Mouse (Mus musculus): Measurements from ENCODE around the gene Fgf7. TPM values are rescaled to one million over a fixed set of nuclear protein-coding genes. Genes with fewer than 3 reads are reported as not detected.

The Fgf7 gene
- total and polyA plus RNA-seq, 2 experiments from 2014 or later, result 0.41 to 3.3 TPM

DNA sequence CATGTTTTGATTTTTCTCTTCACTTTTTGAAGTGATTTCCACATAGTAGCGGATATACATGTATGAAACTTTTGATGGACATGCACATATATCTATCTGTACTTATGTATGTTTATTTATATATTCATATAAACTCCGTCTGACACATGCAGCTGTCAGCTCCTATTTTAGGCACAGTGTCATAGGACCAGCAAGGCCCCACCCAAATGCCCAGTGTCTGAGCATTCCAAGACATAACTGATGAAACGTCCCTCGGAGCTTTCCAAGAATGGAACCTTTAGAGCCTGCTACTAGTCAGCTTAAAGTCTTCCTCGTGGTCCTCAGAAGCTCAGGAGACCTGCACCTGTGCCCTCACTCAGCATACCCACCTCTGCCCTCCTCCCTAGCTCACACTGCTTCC is 19.2 kb downstream of the Fgf7 start:
- Histone ChIP-seq H3K27me3 (ENCODE audit: insufficient read depth, low read length) (no peaks in the 10 kb centered on the region), H3K36me3 (ENCODE audit: insufficient read depth, low read length) (no peaks in the 10 kb centered on the region), H3K4me3 (ENCODE audit: low read depth, low read length) (no peak overlapping the region), H3K4me2 (ENCODE audit: low read depth, low read length, poor library complexity, severe bottlenecking) (no peak overlapping the region), H3K9me3 (ENCODE audit: low read length) (no peaks in the 10 kb centered on the region), H3K27ac (ENCODE audit: low read depth, low read length) (no peak overlapping the region), H3K9ac (replicated peaks; ENCODE audit: low read length, poor library complexity, severe bottlenecking) (no peak overlapping the region), H3K4me1 (ENCODE audit: insufficient read depth, low read length) (no peaks in the 10 kb centered on the region)
- TF ChIP-seq CTCF (IDR thresholded peaks at IDR 0.05), result no peak
- DNase-seq (ENCODE audit: low spot score), result no peak
- no peak for ATAC-seq (ENCODE audit: low FRiP score)
- 80% methylated on average over 5 of the region's 5 CpGs for WGBS

DNA sequence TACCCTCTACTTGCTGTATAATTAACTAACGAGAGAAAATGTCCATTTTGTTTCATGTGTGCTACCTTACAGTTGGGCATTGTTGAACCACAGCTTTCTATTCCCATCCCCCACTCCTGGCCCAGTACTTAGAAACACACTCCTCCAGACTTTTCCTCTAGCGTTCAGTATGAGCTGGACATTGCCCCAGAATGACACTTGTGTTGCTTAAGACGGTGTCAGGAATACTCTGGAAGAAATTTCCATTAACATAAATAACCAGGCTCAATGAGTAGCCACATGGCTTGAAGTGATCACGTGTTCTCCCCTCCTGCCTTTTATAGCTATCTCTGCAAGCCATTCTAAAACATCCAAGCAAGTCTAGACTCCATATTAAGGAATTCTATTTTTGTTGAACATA is 26.1 kb downstream of the Fgf7 start:
- no peak overlapping the region for H3K4me3 ChIP-seq (ENCODE audit: low read depth, low read length)
- H3K36me3 ChIP-seq (ENCODE audit: insufficient read depth, low read length), result no peaks in the 10 kb centered on the region
- no peaks in the 10 kb centered on the region for H3K4me1 ChIP-seq (ENCODE audit: insufficient read depth, low read length)
- no peaks in the 10 kb centered on the region for H3K27me3 ChIP-seq (ENCODE audit: insufficient read depth, low read length)
- H3K9ac ChIP-seq (replicated peaks; ENCODE audit: low read length, poor library complexity, severe bottlenecking), result no peak overlapping the region
- no peaks in the 10 kb centered on the region for H3K9me3 ChIP-seq (ENCODE audit: low read length)
- no peak for TF ChIP-seq CTCF (IDR thresholded peaks at IDR 0.05)
- no peak overlapping the region for H3K27ac ChIP-seq (ENCODE audit: low read depth, low read length)
- H3K4me2 ChIP-seq (ENCODE audit: low read depth, low read length, poor library complexity, severe bottlenecking), result no peak overlapping the region
- ATAC-seq (ENCODE audit: low FRiP score) (no peak), DNase-seq (ENCODE audit: low spot score) (no peak)
- WGBS, result 64% methylated on average over 4 of the region's 4 CpGs

DNA sequence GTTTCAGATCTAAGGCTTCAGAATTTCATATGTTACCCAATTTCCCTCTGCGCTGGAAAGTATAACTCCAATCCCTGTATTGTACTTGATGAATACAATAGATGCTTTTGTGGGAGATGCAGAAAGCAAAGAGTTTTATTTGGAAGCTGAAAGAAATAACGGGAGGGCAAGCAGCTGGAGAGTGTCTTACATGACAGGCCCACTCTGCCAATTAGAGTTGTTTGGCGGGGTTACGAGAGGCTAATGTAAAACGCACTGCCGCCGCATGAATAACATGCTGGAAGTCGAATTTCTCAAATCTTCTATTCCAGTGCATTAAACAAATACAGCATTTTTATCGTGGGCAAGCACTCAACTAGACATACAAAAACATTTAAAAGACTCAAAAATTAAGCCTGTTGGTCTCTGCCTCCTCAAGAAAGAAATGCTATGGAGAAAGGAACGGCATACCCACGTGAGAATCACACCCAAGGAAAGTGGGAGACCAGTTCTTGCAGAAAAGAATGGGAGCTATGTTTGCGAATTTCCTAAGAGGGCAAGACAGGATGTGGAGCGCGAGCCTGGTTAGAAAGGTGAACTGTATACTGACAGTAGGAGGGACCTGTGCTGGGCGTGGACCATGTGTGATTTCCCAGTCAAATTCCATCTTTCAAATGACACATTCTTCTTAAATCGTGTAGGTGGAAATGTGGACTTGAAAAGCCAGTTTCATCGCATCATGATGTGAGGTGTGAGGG is 26.7 kb downstream of the Fgf7 start:
- no peaks in the 10 kb centered on the region for H3K27me3 ChIP-seq (ENCODE audit: insufficient read depth, low read length)
- WGBS, result 61% methylated on average over 17 of the region's 17 CpGs
- H3K9ac ChIP-seq (replicated peaks; ENCODE audit: low read length, poor library complexity, severe bottlenecking), result no peak overlapping the region
- H3K4me3 ChIP-seq (ENCODE audit: low read depth, low read length), result no peak overlapping the region
- no peak for TF ChIP-seq CTCF (IDR thresholded peaks at IDR 0.05)
- no peak overlapping the region for H3K4me2 ChIP-seq (ENCODE audit: low read depth, low read length, poor library complexity, severe bottlenecking)
- H3K36me3 ChIP-seq (ENCODE audit: insufficient read depth, low read length), result no peaks in the 10 kb centered on the region
- no peaks in the 10 kb centered on the region for H3K4me1 ChIP-seq (ENCODE audit: insufficient read depth, low read length)
- ATAC-seq (ENCODE audit: low FRiP score) (no peak), DNase-seq (ENCODE audit: low spot score) (no peak)
- H3K9me3 ChIP-seq (ENCODE audit: low read length), result no peaks in the 10 kb centered on the region
- no peak overlapping the region for H3K27ac ChIP-seq (ENCODE audit: low read depth, low read length)

DNA sequence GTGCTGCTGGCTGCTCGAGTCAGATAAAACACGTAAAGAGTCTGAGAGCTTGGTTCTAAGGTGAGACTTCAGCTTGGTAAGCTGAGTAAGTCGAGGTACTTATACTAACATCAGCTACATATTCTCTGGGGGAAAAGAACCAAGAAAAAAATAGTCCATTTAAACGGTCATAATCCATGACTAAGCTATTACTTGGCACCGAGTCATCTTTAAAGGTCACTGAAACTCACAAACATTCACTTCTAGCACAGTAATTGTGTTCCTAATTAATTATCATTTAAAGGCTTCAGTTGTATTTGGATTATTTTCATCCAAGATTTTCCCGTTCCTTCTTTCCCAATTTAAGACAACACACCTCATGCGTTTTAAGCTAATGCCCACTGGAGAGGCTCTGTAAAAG is 28.4 kb downstream of the Fgf7 start:
- H3K36me3 ChIP-seq (ENCODE audit: insufficient read depth, low read length), result no peaks in the 10 kb centered on the region
- no peak for DNase-seq (ENCODE audit: low spot score)
- H3K9ac ChIP-seq (replicated peaks; ENCODE audit: low read length, poor library complexity, severe bottlenecking), result no peak overlapping the region
- H3K9me3 ChIP-seq (ENCODE audit: low read length), result no peaks in the 10 kb centered on the region
- no peak overlapping the region for H3K4me3 ChIP-seq (ENCODE audit: low read depth, low read length)
- H3K4me1 ChIP-seq (ENCODE audit: insufficient read depth, low read length), result no peaks in the 10 kb centered on the region
- TF ChIP-seq CTCF (IDR thresholded peaks at IDR 0.05), result no peak
- no peak overlapping the region for H3K4me2 ChIP-seq (ENCODE audit: low read depth, low read length, poor library complexity, severe bottlenecking)
- no peak for ATAC-seq (ENCODE audit: low FRiP score)
- H3K27ac ChIP-seq (ENCODE audit: low read depth, low read length), result no peak overlapping the region
- 80% methylated on average over 7 of the region's 7 CpGs for WGBS
- H3K27me3 ChIP-seq (ENCODE audit: insufficient read depth, low read length), result no peaks in the 10 kb centered on the region

- H3K4me3 ChIP-seq (ENCODE audit: low read depth, low read length), result no peak overlapping the region
- ATAC-seq (ENCODE audit: low FRiP score) (no peak), DNase-seq (ENCODE audit: low spot score) (no peak)
- H3K4me2 ChIP-seq (ENCODE audit: low read depth, low read length, poor library complexity, severe bottlenecking), result no peak overlapping the region
- H3K27me3 ChIP-seq (ENCODE audit: insufficient read depth, low read length), result no peaks in the 10 kb centered on the region
- no peaks in the 10 kb centered on the region for H3K4me1 ChIP-seq (ENCODE audit: insufficient read depth, low read length)
- WGBS, result 35% methylated on average over 2 of the region's 2 CpGs
- H3K9ac ChIP-seq (replicated peaks; ENCODE audit: low read length, poor library complexity, severe bottlenecking), result no peak overlapping the region
- H3K9me3 ChIP-seq (ENCODE audit: low read length), result no peaks in the 10 kb centered on the region
- H3K36me3 ChIP-seq (ENCODE audit: insufficient read depth, low read length), result no peaks in the 10 kb centered on the region
- no peak overlapping the region for H3K27ac ChIP-seq (ENCODE audit: low read depth, low read length)
- no peak for TF ChIP-seq CTCF (IDR thresholded peaks at IDR 0.05)
Measured at GRCm38 (mm10) chr2:126064814-126065213, 30.4 kb downstream of the Fgf7 start.

- no peak overlapping the region for H3K4me2 ChIP-seq (ENCODE audit: low read depth, low read length, poor library complexity, severe bottlenecking)
- no peaks in the 10 kb centered on the region for H3K4me1 ChIP-seq (ENCODE audit: insufficient read depth, low read length)
- no peaks in the 10 kb centered on the region for H3K9me3 ChIP-seq (ENCODE audit: low read length)
- no peak overlapping the region for H3K27ac ChIP-seq (ENCODE audit: low read depth, low read length)
- no peak overlapping the region for H3K9ac ChIP-seq (replicated peaks; ENCODE audit: low read length, poor library complexity, severe bottlenecking)
- WGBS, result 92% methylated on average over 3 of the region's 3 CpGs
- DNase-seq (ENCODE audit: low spot score) (no peak), ATAC-seq (ENCODE audit: low FRiP score) (no peak)
- TF ChIP-seq CTCF (IDR thresholded peaks at IDR 0.05), result no peak
- H3K27me3 ChIP-seq (ENCODE audit: insufficient read depth, low read length), result no peaks in the 10 kb centered on the region
- no peak overlapping the region for H3K4me3 ChIP-seq (ENCODE audit: low read depth, low read length)
- no peaks in the 10 kb centered on the region for H3K36me3 ChIP-seq (ENCODE audit: insufficient read depth, low read length)
Measured at GRCm38 (mm10) chr2:126065303-126065856, 30.9 kb downstream of the Fgf7 start.

All from midbrain, postnatal 0 days (tissue).